Mouse (Mus musculus): ENCODE data around the gene Gsta1. TPM values are rescaled to one million over a fixed set of nuclear protein-coding genes. Genes with fewer than 3 reads are reported as not detected.
"Not testable (repeated sequence)": the region's sequence is repeated elsewhere in the genome, so short reads cannot be mapped to it uniquely, and the experiment has no call there.

The Gsta1 gene
- polyA plus RNA-seq, 1 experiment from 2014 or later, result not detected

- Histone ChIP-seq H3K27ac (replicated peaks) (no peak overlapping the region), H3K4me3 (no peak overlapping the region), H3K4me1 (replicated peaks) (no peaks in the 10 kb centered on the region), H3K4me2 (no peak overlapping the region), H3K9me3 (no peaks in the 10 kb centered on the region), H3K9ac (no peak overlapping the region), H3K27me3 (no peaks in the 10 kb centered on the region), H3K36me3 (no peaks in the 10 kb centered on the region)
- no peak for ATAC-seq (ENCODE audit: low read depth)
- 96% methylated on average over 2 of the region's 2 CpGs for WGBS
These were observed 19.6 kb upstream of the Gsta1 start for GRCm38 (mm10) chr9:78210821-78211220.

GRCm38 (mm10) chr9:78211521-78211920, 18.9 kb upstream of the Gsta1 start:
- no peak overlapping the region for H3K4me3 ChIP-seq
- no peaks in the 10 kb centered on the region for H3K27me3 ChIP-seq
- H3K36me3 ChIP-seq, result no peaks in the 10 kb centered on the region
- no peak overlapping the region for H3K4me2 ChIP-seq
- no peaks in the 10 kb centered on the region for H3K9me3 ChIP-seq
- H3K9ac ChIP-seq, result no peak overlapping the region
- ATAC-seq (ENCODE audit: low read depth), result no peak
- 92% methylated on average over 3 of the region's 3 CpGs for WGBS
- no peak overlapping the region for H3K27ac ChIP-seq (replicated peaks)
- no peaks in the 10 kb centered on the region for H3K4me1 ChIP-seq (replicated peaks)

- Histone ChIP-seq H3K4me3 (no peak overlapping the region), H3K4me1 (replicated peaks) (no peaks in the 10 kb centered on the region), H3K4me2 (no peak overlapping the region), H3K36me3 (no peaks in the 10 kb centered on the region), H3K9me3 (no peaks in the 10 kb centered on the region), H3K27me3 (no peaks in the 10 kb centered on the region), H3K27ac (replicated peaks) (no peak overlapping the region), H3K9ac (no peak overlapping the region)
- whole genome bisulfite sequencing, result 88% methylated on average over 7 of the region's 7 CpGs
- ATAC-seq (ENCODE audit: low read depth), result no peak
These were observed 18.0 kb upstream of the Gsta1 start for GRCm38 (mm10) chr9:78212341-78213049.

- H3K36me3 ChIP-seq, result no peaks in the 10 kb centered on the region
- no peak overlapping the region for H3K4me3 ChIP-seq
- H3K27me3 ChIP-seq, result no peaks in the 10 kb centered on the region
- H3K27ac ChIP-seq (replicated peaks), result no peak overlapping the region
- ATAC-seq (ENCODE audit: low read depth), result no peak
- H3K9me3 ChIP-seq, result no peaks in the 10 kb centered on the region
- no peaks in the 10 kb centered on the region for H3K4me1 ChIP-seq (replicated peaks)
- 76% methylated on average over 4 of the region's 4 CpGs for WGBS
- H3K9ac ChIP-seq, result no peak overlapping the region
- no peak overlapping the region for H3K4me2 ChIP-seq
These were observed 13.4 kb upstream of the Gsta1 start for GRCm38 (mm10) chr9:78217074-78217473.

GRCm38 (mm10) chr9:78222616-78223015, 7.8 kb upstream of the Gsta1 start:
- Histone ChIP-seq H3K27ac (replicated peaks) (no peak overlapping the region), H3K27me3 (no peaks in the 10 kb centered on the region), H3K9me3 (no peaks in the 10 kb centered on the region), H3K4me1 (replicated peaks) (no peaks in the 10 kb centered on the region), H3K9ac (no peak overlapping the region), H3K4me2 (no peak overlapping the region), H3K36me3 (no peaks in the 10 kb centered on the region), H3K4me3 (no peak overlapping the region)
- no peak for ATAC-seq (ENCODE audit: low read depth)
- WGBS, result 76% methylated on average over 8 of the region's 8 CpGs

GRCm38 (mm10) chr9:78223221-78223902, 7.1 kb upstream of the Gsta1 start:
- Histone ChIP-seq H3K9me3 (no peaks in the 10 kb centered on the region), H3K4me3 (no peak overlapping the region), H3K4me2 (no peak overlapping the region), H3K27ac (replicated peaks) (no peak overlapping the region), H3K4me1 (replicated peaks) (no peaks in the 10 kb centered on the region), H3K9ac (no peak overlapping the region), H3K27me3 (no peaks in the 10 kb centered on the region), H3K36me3 (no peaks in the 10 kb centered on the region)
- WGBS, result 83% methylated on average over 10 of the region's 10 CpGs
- no peak for ATAC-seq (ENCODE audit: low read depth)

GRCm38 (mm10) chr9:78224418-78224817, 6.0 kb upstream of the Gsta1 start:
- Histone ChIP-seq H3K9me3 (no peaks in the 10 kb centered on the region), H3K4me1 (replicated peaks) (no peaks in the 10 kb centered on the region), H3K9ac (no peak overlapping the region), H3K27ac (replicated peaks) (no peak overlapping the region), H3K27me3 (no peaks in the 10 kb centered on the region), H3K4me2 (no peak overlapping the region), H3K4me3 (no peak overlapping the region), H3K36me3 (no peaks in the 10 kb centered on the region)
- WGBS, result 85% methylated on average over 2 of the region's 2 CpGs
- no peak for ATAC-seq (ENCODE audit: low read depth)

- H3K9me3 ChIP-seq, result no peaks in the 10 kb centered on the region
- no peaks in the 10 kb centered on the region for H3K27me3 ChIP-seq
- no peak overlapping the region for H3K27ac ChIP-seq (replicated peaks)
- no peak overlapping the region for H3K9ac ChIP-seq
- WGBS, result 81% methylated on average over 11 of the region's 11 CpGs
- no peak for ATAC-seq (ENCODE audit: low read depth)
- no peaks in the 10 kb centered on the region for H3K36me3 ChIP-seq
- H3K4me1 ChIP-seq (replicated peaks), result no peaks in the 10 kb centered on the region
- no peak overlapping the region for H3K4me2 ChIP-seq
- no peak overlapping the region for H3K4me3 ChIP-seq
These were observed 5.2 kb upstream of the Gsta1 start for GRCm38 (mm10) chr9:78225304-78225703.

GRCm38 (mm10) chr9:78228122-78228521, 2.3 kb upstream of the Gsta1 start:
- WGBS, result 91% methylated on average over 2 of the region's 2 CpGs
- H3K27ac ChIP-seq (replicated peaks), result no peak overlapping the region

GRCm38 (mm10) chr9:78229658-78230057, 798 bp upstream of the Gsta1 start:
- 83% methylated on average over 3 of the region's 3 CpGs for WGBS
- not testable (repeated sequence) for H3K4me3 ChIP-seq; H3K9ac ChIP-seq; H3K36me3 ChIP-seq; H3K27ac ChIP-seq (replicated peaks); H3K4me1 ChIP-seq (replicated peaks); H3K4me2 ChIP-seq; ATAC-seq (ENCODE audit: low read depth); H3K9me3 ChIP-seq; H3K27me3 ChIP-seq

More at GRCm38 (mm10) chr9:78228122-78228521, 2.3 kb upstream of the Gsta1 start:
- Histone ChIP-seq H3K36me3 (no peaks in the 10 kb centered on the region), H3K27me3 (no peaks in the 10 kb centered on the region), H3K4me1 (replicated peaks) (no peaks in the 10 kb centered on the region), H3K9ac (no peak overlapping the region), H3K4me2 (no peak overlapping the region), H3K4me3 (no peak overlapping the region), H3K9me3 (no peaks in the 10 kb centered on the region)
- no peak for ATAC-seq (ENCODE audit: low read depth)

- not testable (repeated sequence) for H3K36me3 ChIP-seq; H3K4me1 ChIP-seq (replicated peaks); H3K27ac ChIP-seq (replicated peaks); ATAC-seq (ENCODE audit: low read depth); H3K4me3 ChIP-seq; H3K27me3 ChIP-seq; H3K9ac ChIP-seq; H3K4me2 ChIP-seq; H3K9me3 ChIP-seq
- WGBS, result no CpG with 5 or more reads among the region's 10 CpGs
These were observed 2.8 kb downstream of the Gsta1 start for GRCm38 (mm10) chr9:78233121-78233695.

GRCm38 (mm10) chr9:78255683-78256470, 25.4 kb downstream of the Gsta1 start:
- WGBS, result 78% methylated on average over 4 of the region's 4 CpGs

More at GRCm38 (mm10) chr9:78255683-78256470, 25.4 kb downstream of the Gsta1 start:
- not testable (repeated sequence) for H3K36me3 ChIP-seq; H3K9ac ChIP-seq; H3K4me3 ChIP-seq; ATAC-seq (ENCODE audit: low read depth); H3K27me3 ChIP-seq; H3K4me1 ChIP-seq (replicated peaks); H3K9me3 ChIP-seq; H3K27ac ChIP-seq (replicated peaks); H3K4me2 ChIP-seq
